Mouse (Mus musculus) kidney, postnatal 4 days (tissue): Measurements from ENCODE around the gene Caskin1.

Experiments used
- DNase-seq, 2 experiments: peaks; one replicate each; pipeline ENCODE4 v3.0.0; 2021; ENCODE audit warnings: mixed read lengths in 2 of 2

Gene Caskin1

GRCm38 (mm10) chr17:24496026-24496425, 7.6 kb downstream of the Caskin1 start:
- DNase-seq = no peak

GRCm38 (mm10) chr17:24502208-24502607, 13.8 kb downstream of the Caskin1 start:
- peak in 1 of 2 experiments; percentile 35 for DNase-seq

- no peak for DNase-seq
Observed at GRCm38 (mm10) chr17:24504085-24504484, 15.7 kb downstream of the Caskin1 start.

GRCm38 (mm10) chr17:24505286-24505955, 17.0 kb downstream of the Caskin1 start:
- no peak for DNase-seq

- peak in 1 of 2 experiments; percentile 48 for DNase-seq
Observed at GRCm38 (mm10) chr17:24506332-24507070, 18.1 kb downstream of the Caskin1 start.

GRCm38 (mm10) chr17:24507129-24507664, 18.8 kb downstream of the Caskin1 start:
- DNase-seq = peak in 1 of 2 experiments; percentile 59

- DNase-seq = no peak
Observed at GRCm38 (mm10) chr17:24507806-24508460, 19.5 kb downstream of the Caskin1 start.

- DNase-seq = peak; percentile 78 to 82
Observed at GRCm38 (mm10) chr17:24513609-24514008, 25.2 kb downstream of the Caskin1 start.

- peak in 1 of 2 experiments; percentile 28 for DNase-seq
Observed at GRCm38 (mm10) chr17:24514270-24515257, 26.2 kb downstream of the Caskin1 start.

GRCm38 (mm10) chr17:24520450-24520849, 32.0 kb downstream of the Caskin1 start:
- DNase-seq = no peak

GRCm38 (mm10) chr17:24524734-24525133, 36.3 kb downstream of the Caskin1 start:
- DNase-seq = no peak

GRCm38 (mm10) chr17:24527315-24527714, 38.9 kb downstream of the Caskin1 start:
- DNase-seq = no peak

- peak; percentile 92 to 95 for DNase-seq
Observed at GRCm38 (mm10) chr17:24527723-24528559, 39.5 kb downstream of the Caskin1 start, which contains the start of gene Traf7. Traf7 (minus strand) TSS chr17:24527938.

- no peak for DNase-seq
Observed at GRCm38 (mm10) chr17:24528560-24528918, 40.1 kb downstream of the Caskin1 start.

- DNase-seq = peak; percentile 83 to 86
Observed at GRCm38 (mm10) chr17:24529007-24529451, 40.6 kb downstream of the Caskin1 start.

- DNase-seq = no peak
Observed at GRCm38 (mm10) chr17:24529883-24530282, 41.5 kb downstream of the Caskin1 start.

GRCm38 (mm10) chr17:24530361-24531050, 42.1 kb downstream of the Caskin1 start:
- no peak for DNase-seq

- no peak for DNase-seq
Observed at GRCm38 (mm10) chr17:24531064-24531463, 42.7 kb downstream of the Caskin1 start.

- no peak for DNase-seq
Observed at GRCm38 (mm10) chr17:24532045-24532444, 43.6 kb downstream of the Caskin1 start.
